In genomic region chr7:66107206-66107605, GRCm38 (mm10) we compare ENCODE assay signal across 22 mouse cellular contexts. TPM values are rescaled to one million over a fixed set of nuclear protein-coding genes. Genes with fewer than 3 reads are reported as not detected.
DNase-seq lines count a peak whose midpoint lies in the region; ATAC-seq and TF ChIP-seq lines count a peak whose summit lies in the region.
"Had no signal": no experiment of that assay in that cellular context is flagged by ENCODE, and none has a peak within 500 bp of the region (broad histone marks: within the 10 kb centered on the region; RNA-seq: fewer than 3 reads in every experiment).

No protein-coding gene starts in this region.

- WGBS in kidney, embryonic 16.5 days, result 67% methylated on average over 11 of the region's 11 CpGs
- 56% methylated on average over 11 of the region's 11 CpGs for WGBS in kidney, postnatal 0 days
- WGBS in kidney, embryonic 14.5 days, result 72% methylated on average over 11 of the region's 11 CpGs
- 46% methylated on average over 11 of the region's 11 CpGs for WGBS in lung, embryonic 15.5 days
- WGBS in lung, adult 2 months, result 58% methylated on average over 11 of the region's 11 CpGs
- WGBS in limb, embryonic 15.5 days, result 65% methylated on average over 11 of the region's 11 CpGs

- H3K36me3 ChIP-seq in kidney, embryonic 16.5 days (ENCODE audit: insufficient read depth, low read length), result no peaks in the 10 kb centered on the region
- no peaks in the 10 kb centered on the region for H3K36me3 ChIP-seq in kidney, postnatal 0 days (ENCODE audit: insufficient read depth, low read length)
- H3K36me3 ChIP-seq in kidney, embryonic 14.5 days (ENCODE audit: control insufficient read depth, insufficient read depth, low read length), result no peaks in the 10 kb centered on the region
- no peaks in the 10 kb centered on the region for H3K36me3 ChIP-seq in lung, embryonic 15.5 days
- H3K36me3 ChIP-seq in limb, embryonic 15.5 days, result no peaks in the 10 kb centered on the region
- H3K36me3 ChIP-seq: embryonic facial prominence, embryonic 10.5 days; embryonic facial prominence, embryonic 13.5 days; forebrain, embryonic 12.5 days; forebrain, embryonic 15.5 days; heart, embryonic 12.5 days; heart, embryonic 15.5 days; hindbrain, embryonic 10.5 days had no signal

- no peaks in the 10 kb centered on the region for H3K9me3 ChIP-seq in kidney, embryonic 16.5 days (ENCODE audit: low read length)
- H3K9me3 ChIP-seq in kidney, postnatal 0 days (replicated peaks; ENCODE audit: low read length), result no peaks in the 10 kb centered on the region
- H3K9me3 ChIP-seq in kidney, embryonic 14.5 days (ENCODE audit: control insufficient read depth, low read length), result no peaks in the 10 kb centered on the region
- H3K9me3 ChIP-seq in lung, embryonic 15.5 days, result no peaks in the 10 kb centered on the region
- no peaks in the 10 kb centered on the region for H3K9me3 ChIP-seq in limb, embryonic 15.5 days
- H3K9me3 ChIP-seq: embryonic facial prominence, embryonic 10.5 days; embryonic facial prominence, embryonic 13.5 days; forebrain, embryonic 12.5 days; forebrain, embryonic 15.5 days; heart, embryonic 12.5 days; heart, embryonic 15.5 days; hindbrain, embryonic 10.5 days had no signal

- H3K27me3 ChIP-seq in kidney, embryonic 16.5 days (ENCODE audit: insufficient read depth, low read length), result no peaks in the 10 kb centered on the region
- H3K27me3 ChIP-seq in kidney, postnatal 0 days (ENCODE audit: insufficient read depth, low read length), result no peaks in the 10 kb centered on the region
- no peaks in the 10 kb centered on the region for H3K27me3 ChIP-seq in kidney, embryonic 14.5 days (ENCODE audit: control insufficient read depth, insufficient read depth, low read length)
- no peaks in the 10 kb centered on the region for H3K27me3 ChIP-seq in lung, embryonic 15.5 days
- H3K27me3 ChIP-seq in limb, embryonic 15.5 days, result no peaks in the 10 kb centered on the region
- H3K27me3 ChIP-seq: embryonic facial prominence, embryonic 13.5 days; forebrain, embryonic 15.5 days; heart, embryonic 12.5 days; heart, embryonic 15.5 days had no signal

- no peak overlapping the region for H3K4me2 ChIP-seq in kidney, embryonic 16.5 days (replicated peaks; ENCODE audit: low read depth, low read length)
- peak overlapping the region; percentile 18; the same call in 1 of the 2 replicates for H3K4me2 ChIP-seq in kidney, postnatal 0 days (ENCODE audit: low read length)
- no peak overlapping the region for H3K4me2 ChIP-seq in kidney, embryonic 14.5 days (replicated peaks; ENCODE audit: low read depth, low read length)
- peak overlapping the region; percentile 23; the same call in 1 of the 2 replicates for H3K4me2 ChIP-seq in lung, embryonic 15.5 days
- 0 out of 2 replicates have a peak overlapping the region, but pooled peaks have one; percentile 8 for H3K4me2 ChIP-seq in limb, embryonic 15.5 days
- H3K4me2 ChIP-seq: embryonic facial prominence, embryonic 13.5 days; forebrain, embryonic 12.5 days; forebrain, embryonic 15.5 days; heart, embryonic 12.5 days; heart, embryonic 15.5 days had no signal

- no peak for ATAC-seq in kidney, embryonic 16.5 days (ENCODE audit: low FRiP score, low TSS enrichment)
- ATAC-seq in kidney, postnatal 0 days (replicated peaks; ENCODE audit: low FRiP score, low read depth), result no peak
- ATAC-seq in kidney, embryonic 14.5 days (ENCODE audit: low FRiP score, low TSS enrichment), result no peak
- no peak for ATAC-seq in lung, embryonic 15.5 days (ENCODE audit: borderline replicate concordance, extremely low read depth, low FRiP score, low TSS enrichment)
- no peak for ATAC-seq in limb, embryonic 15.5 days (ENCODE audit: insufficient number of reproducible peaks, low FRiP score, low TSS enrichment, low read depth)
- ATAC-seq: activated CD4-positive, CD25-positive, alpha-beta regulatory T cell, adult 4 months; forebrain, embryonic 15.5 days had no signal

- H3K4me1 ChIP-seq in kidney, embryonic 16.5 days (ENCODE audit: insufficient read depth, low read length), result peaks cover 19% of the 10 kb centered on the region; the same call in 1 of the 2 replicates
- H3K4me1 ChIP-seq in kidney, postnatal 0 days (replicated peaks; ENCODE audit: insufficient read depth, low read length), result peaks cover 6% of the 10 kb centered on the region; the same call in 1 of the 2 replicates
- H3K4me1 ChIP-seq in kidney, embryonic 14.5 days (ENCODE audit: control insufficient read depth, insufficient read depth, low read length), result peaks cover 5% of the 10 kb centered on the region; the same call in 1 of the 2 replicates
- H3K4me1 ChIP-seq in lung, embryonic 15.5 days, result peaks cover 44% of the 10 kb centered on the region
- H3K4me1 ChIP-seq in lung, adult 2 months (ENCODE audit: control insufficient read depth, insufficient read depth, low read length), result peaks cover 14% of the 10 kb centered on the region
- H3K4me1 ChIP-seq in limb, embryonic 15.5 days, result peaks cover 21% of the 10 kb centered on the region

- no peak overlapping the region for H3K9ac ChIP-seq in kidney, embryonic 16.5 days (replicated peaks; ENCODE audit: low read length)
- no peak overlapping the region for H3K9ac ChIP-seq in kidney, postnatal 0 days (ENCODE audit: low read depth, low read length)
- no peak overlapping the region for H3K9ac ChIP-seq in kidney, embryonic 14.5 days (ENCODE audit: low read depth, low read length)
- no peak overlapping the region for H3K9ac ChIP-seq in lung, embryonic 15.5 days
- H3K9ac ChIP-seq in limb, embryonic 15.5 days, result no peak overlapping the region
- H3K9ac ChIP-seq: forebrain, embryonic 12.5 days; forebrain, embryonic 15.5 days; heart, embryonic 12.5 days; heart, embryonic 15.5 days had no signal

- no peak for TF ChIP-seq POLR2A in lung, adult 2 months (IDR thresholded peaks at IDR 0.05; ENCODE audit: borderline replicate concordance, extremely low read depth, low read depth, low read length)

- H3K4me3 ChIP-seq in kidney, embryonic 16.5 days (ENCODE audit: low read length), result no peak overlapping the region
- H3K4me3 ChIP-seq in kidney, postnatal 0 days (replicated peaks; ENCODE audit: low read depth, low read length), result no peak overlapping the region
- no peak overlapping the region for H3K4me3 ChIP-seq in kidney, embryonic 14.5 days (ENCODE audit: low read length)
- H3K4me3 ChIP-seq in lung, embryonic 15.5 days, result no peak overlapping the region
- H3K4me3 ChIP-seq in lung, adult 2 months (replicated peaks; ENCODE audit: extremely low read depth, low read depth, low read length), result no peak overlapping the region
- H3K4me3 ChIP-seq in limb, embryonic 15.5 days, result no peak overlapping the region
- H3K4me3 ChIP-seq: embryonic facial prominence, embryonic 10.5 days; embryonic facial prominence, embryonic 13.5 days; erythroblast, embryonic 14.5 days; forebrain, embryonic 12.5 days; forebrain, embryonic 15.5 days; heart, embryonic 12.5 days; heart, embryonic 15.5 days; hindbrain, embryonic 10.5 days had no signal

- no peak overlapping the region for H3K27ac ChIP-seq in kidney, embryonic 16.5 days (ENCODE audit: low read length)
- no peak overlapping the region for H3K27ac ChIP-seq in kidney, postnatal 0 days
- no peak overlapping the region for H3K27ac ChIP-seq in kidney, embryonic 14.5 days (ENCODE audit: low read depth, low read length)
- no peak overlapping the region for H3K27ac ChIP-seq in lung, embryonic 15.5 days
- no peak overlapping the region for H3K27ac ChIP-seq in limb, embryonic 15.5 days
- H3K27ac ChIP-seq: embryonic facial prominence, embryonic 10.5 days; embryonic facial prominence, embryonic 13.5 days; forebrain, embryonic 12.5 days; forebrain, embryonic 15.5 days; heart, embryonic 15.5 days; hindbrain, embryonic 10.5 days had no signal

- TF ChIP-seq CTCF in kidney, postnatal 0 days (IDR thresholded peaks at IDR 0.05; ENCODE audit: low read depth), result no peak
- no peak for TF ChIP-seq CTCF in lung, adult 2 months (IDR thresholded peaks at IDR 0.05; ENCODE audit: insufficient read depth, low read length)

- peak; percentile 34 for DNase-seq in kidney, adult 18-20 months
- DNase-seq in kidney, postnatal 0 days (ENCODE audit: low spot score), result peak; percentile 54
- DNase-seq in lung, adult 2 months, result no peak
- DNase-seq: adrenal gland, adult 8-10 months; adrenal gland, postnatal 25 days; cerebellum, adult 11-12 months; cerebellum, adult 8-10 months; cerebellum, postnatal 36 days; gastrocnemius, postnatal 25 days had no signal

RNA-seq across cellular contexts. Expression of gene Chsy1, which starts 2.1 kb away (rescaled TPM):
- 13.4 and 13.9 TPM in 2 replicates for polyA plus RNA-seq in kidney, embryonic 16.5 days (2015; fragmentation: Nextera tagmentation; extraction: Ambion mirVana)
- polyA plus RNA-seq in kidney, postnatal 0 days (2015; fragmentation: Nextera tagmentation; extraction: Ambion mirVana), result 12.0 and 12.2 TPM in 2 replicates
- polyA plus RNA-seq in kidney, embryonic 14.5 days (2014; fragmentation: Nextera tagmentation; extraction: Ambion mirVana), result 26.0 and 29.7 TPM in 2 replicates
- polyA plus RNA-seq in lung, embryonic 15.5 days (2015; fragmentation: Nextera tagmentation; extraction: Ambion mirVana), result 18.2 and 18.5 TPM in 2 replicates
- polyA plus RNA-seq in lung, adult 2 months (2012; rRNA removed), result 14.6 and 18.1 TPM in 2 replicates
- polyA plus RNA-seq in limb, embryonic 15.5 days (2015; fragmentation: Nextera tagmentation; extraction: Ambion mirVana), result 16.5 and 19.5 TPM in 2 replicates

RNA-seq across cellular contexts. Expression of gene Selenos, which starts 27.8 kb away (rescaled TPM):
- polyA plus RNA-seq in kidney, embryonic 16.5 days (2015; fragmentation: Nextera tagmentation; extraction: Ambion mirVana), result 111 and 125 TPM in 2 replicates
- polyA plus RNA-seq in kidney, postnatal 0 days (2015; fragmentation: Nextera tagmentation; extraction: Ambion mirVana), result 140 and 145 TPM in 2 replicates
- 96.6 and 108 TPM in 2 replicates for polyA plus RNA-seq in kidney, embryonic 14.5 days (2014; fragmentation: Nextera tagmentation; extraction: Ambion mirVana)
- 101 and 105 TPM in 2 replicates for polyA plus RNA-seq in lung, embryonic 15.5 days (2015; fragmentation: Nextera tagmentation; extraction: Ambion mirVana)
- 109 and 165 TPM in 2 replicates for polyA plus RNA-seq in lung, adult 2 months (2012; rRNA removed)
- 154 TPM in 2 replicates for polyA plus RNA-seq in limb, embryonic 15.5 days (2015; fragmentation: Nextera tagmentation; extraction: Ambion mirVana)

RNA-seq across cellular contexts. Expression of gene Snrpa1, which starts 48.4 kb away (rescaled TPM):
- polyA plus RNA-seq in kidney, embryonic 16.5 days (2015; fragmentation: Nextera tagmentation; extraction: Ambion mirVana), result 159 and 167 TPM in 2 replicates
- 114 and 127 TPM in 2 replicates for polyA plus RNA-seq in kidney, postnatal 0 days (2015; fragmentation: Nextera tagmentation; extraction: Ambion mirVana)
- 201 and 241 TPM in 2 replicates for polyA plus RNA-seq in kidney, embryonic 14.5 days (2014; fragmentation: Nextera tagmentation; extraction: Ambion mirVana)
- 177 and 181 TPM in 2 replicates for polyA plus RNA-seq in lung, embryonic 15.5 days (2015; fragmentation: Nextera tagmentation; extraction: Ambion mirVana)
- polyA plus RNA-seq in lung, adult 2 months (2012; rRNA removed), result 7.3 and 10.0 TPM in 2 replicates
- 145 and 148 TPM in 2 replicates for polyA plus RNA-seq in limb, embryonic 15.5 days (2015; fragmentation: Nextera tagmentation; extraction: Ambion mirVana)

Comparison
In these comparisons a context has a peak if more than half of its experiments do, and no peak if none do; other contexts are left out.
1. H3K4me2 ChIP-seq: peak in kidney, postnatal 0 days (single experiment), lung, embryonic 15.5 days (single experiment) and limb, embryonic 15.5 days (single experiment); none in kidney, embryonic 16.5 days (single experiment) and kidney, embryonic 14.5 days (single experiment).
2. RNA of gene Snrpa1, which starts 48.4 kb away (polyA plus RNA-seq): 201 to 241 TPM in kidney, embryonic 14.5 days, 177 to 181 TPM in lung, embryonic 15.5 days, 159 to 167 TPM in kidney, embryonic 16.5 days, 145 to 148 TPM in limb, embryonic 15.5 days and 114 to 127 TPM in kidney, postnatal 0 days; 7.3 to 10.0 TPM in lung, adult 2 months; every median in the first group is over 10 times any median in the second.